Mouse (Mus musculus) testis, adult 2 months (tissue): ENCODE measurements around the gene Gm20479. TPM values are rescaled to one million over a fixed set of nuclear protein-coding genes. Genes with fewer than 3 reads are reported as not detected.
A peak's percentile ranks its signal among the peaks of the same experiment; 100 is the strongest.

Experiments
- H3K27ac ChIP-seq: fragments of 200-500 bp; 2 replicates; pipeline ENCODE4 v1.5.1; 2012; ENCODE audit warnings: low read depth, low read length; ENCODE audit not compliant: control insufficient read depth, insufficient read depth
- H3K27me3 ChIP-seq: fragments of 200-500 bp; 2 replicates; pipeline ENCODE4 v1.6.1; 2012; ENCODE audit warnings: mild to moderate bottlenecking, low read length, moderate library complexity; ENCODE audit not compliant: control insufficient read depth, insufficient read depth
- H3K36me3 ChIP-seq: fragments of 200-500 bp; 2 replicates; pipeline ENCODE4 v1.6.1; 2012; ENCODE audit warnings: mild to moderate bottlenecking, low read length; ENCODE audit not compliant: control insufficient read depth, insufficient read depth
- H3K4me1 ChIP-seq: fragments of 200-500 bp; 2 replicates; pipeline ENCODE4 v1.6.1; 2012; ENCODE audit warnings: low read length; ENCODE audit not compliant: control insufficient read depth, insufficient read depth
- H3K4me3 ChIP-seq: fragments of 200-500 bp; 2 replicates; pipeline ENCODE4 v1.5.1; 2012; ENCODE audit warnings: low read depth, mild to moderate bottlenecking, low read length, moderate library complexity, mixed read lengths; ENCODE audit not compliant: control insufficient read depth
- CTCF ChIP-seq: fragments of 200-500 bp; IDR thresholded peaks from 2 replicates; pipeline ENCODE4 v1.5.1; 2012; ENCODE audit warnings: low read depth, mild to moderate bottlenecking, inconsistent platforms, low read length, moderate library complexity; ENCODE audit not compliant: control insufficient read depth, insufficient read depth, insufficient replicate concordance
- POLR2A ChIP-seq: fragments of 200-500 bp; IDR thresholded peaks from 2 replicates; pipeline ENCODE4 v1.6.1; 2012; ENCODE audit warnings: low read depth, mild to moderate bottlenecking, inconsistent platforms, low read length, moderate library complexity; ENCODE audit not compliant: control insufficient read depth
- polyA plus RNA-seq: library from polyadenylated mRNA; depleted of rRNA; stranded (reverse); fragments of >200 nt; gene quantifications from 2 replicates; pipeline ENCODE4 v1.2.3, GENCODE M21; 2012

Gene Gm20479
- polyA plus RNA-seq, 1 experiment: 0.89 TPM

DNA sequence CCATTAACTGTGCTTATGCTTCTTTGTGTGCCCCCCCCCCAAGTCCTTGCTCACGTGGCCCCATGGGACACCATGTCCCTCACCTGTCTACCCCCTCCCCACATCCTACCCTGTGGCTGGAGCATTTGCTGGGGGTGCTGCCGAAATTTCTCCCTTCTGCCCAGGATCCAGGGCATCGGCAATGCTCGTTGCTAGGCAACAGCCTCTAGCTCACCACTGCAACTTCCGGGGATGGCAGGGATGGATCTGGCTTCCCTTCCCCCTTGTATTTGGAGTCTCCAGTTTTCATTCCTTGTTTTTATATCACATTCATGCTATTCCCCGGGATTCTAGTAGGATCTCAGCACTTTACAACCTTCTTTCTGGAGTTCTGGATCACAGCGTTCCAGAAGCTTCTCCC lies 17.7 kb downstream of the Gm20479 start:
- TF ChIP-seq CTCF (no peak), POLR2A (no peak)
- Histone ChIP-seq H3K27ac (no peak overlapping the region), H3K4me3 (no peak overlapping the region; the same call in 1 of the 2 replicates), H3K4me1 (peaks cover 13% of the 10 kb centered on the region), H3K36me3 (no peaks in the 10 kb centered on the region), H3K27me3 (no peaks in the 10 kb centered on the region; the same call in 1 of the 2 replicates)

DNA sequence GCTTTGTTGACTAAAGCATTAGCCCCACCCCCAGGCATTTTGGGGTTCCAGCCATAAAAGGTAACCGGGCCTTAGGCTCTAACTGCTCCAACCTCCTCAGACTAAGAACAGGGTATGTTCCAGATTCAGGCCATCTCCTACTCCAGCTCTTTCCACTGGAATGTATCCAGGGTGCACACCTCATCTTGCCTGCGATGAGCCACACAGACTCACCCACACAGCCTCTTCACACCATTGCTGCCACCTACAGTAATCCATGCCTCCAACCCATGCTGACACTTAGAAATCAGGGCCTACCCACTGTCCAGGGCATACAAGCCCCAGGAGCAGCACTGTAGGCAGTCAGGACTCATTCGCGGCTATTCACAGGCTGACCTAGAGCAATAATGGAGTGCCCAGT lies 18.1 kb downstream of the Gm20479 start:
- TF ChIP-seq CTCF: no peak
- no peak for TF ChIP-seq POLR2A
- Histone ChIP-seq H3K36me3 (no peaks in the 10 kb centered on the region), H3K4me1 (peaks cover 13% of the 10 kb centered on the region), H3K4me3 (no peak overlapping the region; the same call in 1 of the 2 replicates), H3K27ac (no peak overlapping the region), H3K27me3 (no peaks in the 10 kb centered on the region; the same call in 1 of the 2 replicates)

- peaks cover 2% of the 10 kb centered on the region for H3K27me3 ChIP-seq
- H3K27ac ChIP-seq: no peak within 1 kb of the TSS
- no peaks in the 10 kb centered on the region for H3K36me3 ChIP-seq
- no peak within 1 kb of the TSS for H3K4me3 ChIP-seq
- TF ChIP-seq POLR2A (no peak), CTCF (no peak)
- peaks cover 13% of the 10 kb centered on the region for H3K4me1 ChIP-seq
Measured at GRCm38 (mm10) chr7:27337175-27337853, 19.9 kb downstream of the Gm20479 start, which contains the start of gene Ltbp4. TSS of gene Ltbp4 (minus strand) at chr7:27337692.

DNA sequence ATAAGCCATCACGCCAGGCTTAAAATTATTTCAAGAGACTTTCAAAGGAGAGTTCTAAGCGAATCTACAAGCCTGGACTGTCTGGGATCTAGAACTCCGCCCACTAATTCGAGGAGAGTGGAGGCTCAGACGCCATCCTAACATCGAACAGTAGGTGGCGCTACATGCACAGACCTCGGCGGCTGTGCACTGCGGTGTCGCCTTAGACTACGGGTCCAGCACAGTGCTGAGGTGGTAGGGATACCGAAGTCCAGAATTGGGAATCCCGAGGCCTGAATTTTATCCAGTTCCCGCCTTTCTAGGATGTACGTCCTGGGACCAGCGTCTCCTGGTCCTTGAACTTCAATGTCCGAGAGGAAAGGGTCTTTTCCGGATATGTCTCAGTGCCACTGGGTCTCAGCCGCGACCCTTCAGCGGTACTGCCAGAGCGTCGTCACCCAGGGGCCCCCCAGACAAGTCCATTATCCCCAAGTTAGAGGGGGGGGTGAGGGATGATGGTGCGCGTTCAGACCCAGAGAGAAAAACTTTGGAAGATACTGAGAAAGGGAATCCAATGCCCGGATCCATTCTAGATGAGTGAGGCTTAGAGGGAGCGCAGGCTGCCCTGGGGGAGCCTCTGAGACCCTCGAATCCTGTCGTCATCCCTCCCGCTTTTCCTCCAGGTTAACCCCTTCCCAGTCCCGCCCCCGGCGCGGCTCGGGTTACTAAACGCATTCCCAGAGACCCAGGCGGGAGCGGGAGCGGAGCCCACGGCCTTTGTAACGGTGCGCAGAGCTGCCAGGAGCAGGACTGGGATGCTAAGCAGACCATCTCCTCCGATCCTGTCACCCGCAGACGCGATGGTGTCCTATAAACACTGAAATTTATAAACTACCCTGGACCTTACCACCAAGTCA lies 21.0 kb downstream of the Gm20479 start:
- H3K4me1 ChIP-seq: peaks cover 15% of the 10 kb centered on the region
- no peak overlapping the region for H3K27ac ChIP-seq
- H3K4me3 ChIP-seq: no peak overlapping the region; the same call in 1 of the 2 replicates
- H3K27me3 ChIP-seq: peaks cover 2% of the 10 kb centered on the region
- H3K36me3 ChIP-seq: no peaks in the 10 kb centered on the region
- TF ChIP-seq POLR2A (no peak), CTCF (peak; percentile 98)

- Histone ChIP-seq H3K27me3 (peaks cover 2% of the 10 kb centered on the region), H3K4me1 (peaks cover 20% of the 10 kb centered on the region), H3K36me3 (no peaks in the 10 kb centered on the region), H3K27ac (no peak overlapping the region), H3K4me3 (no peak overlapping the region)
- TF ChIP-seq POLR2A (no peak), CTCF (no peak)
Measured at GRCm38 (mm10) chr7:27335011-27335720, 22.1 kb downstream of the Gm20479 start.

- Histone ChIP-seq H3K36me3 (no peaks in the 10 kb centered on the region), H3K27me3 (peaks cover 3% of the 10 kb centered on the region), H3K4me3 (no peak overlapping the region), H3K27ac (no peak overlapping the region), H3K4me1 (peaks cover 26% of the 10 kb centered on the region)
- no peak for TF ChIP-seq CTCF
- no peak for TF ChIP-seq POLR2A
Measured at GRCm38 (mm10) chr7:27334405-27334911, 22.8 kb downstream of the Gm20479 start.
